Mouse (Mus musculus): ENCODE measurements around the gene Pnrc2.
A peak's percentile ranks its signal among the peaks of the same experiment; 100 is the strongest.

Pnrc2 gene

DNA sequence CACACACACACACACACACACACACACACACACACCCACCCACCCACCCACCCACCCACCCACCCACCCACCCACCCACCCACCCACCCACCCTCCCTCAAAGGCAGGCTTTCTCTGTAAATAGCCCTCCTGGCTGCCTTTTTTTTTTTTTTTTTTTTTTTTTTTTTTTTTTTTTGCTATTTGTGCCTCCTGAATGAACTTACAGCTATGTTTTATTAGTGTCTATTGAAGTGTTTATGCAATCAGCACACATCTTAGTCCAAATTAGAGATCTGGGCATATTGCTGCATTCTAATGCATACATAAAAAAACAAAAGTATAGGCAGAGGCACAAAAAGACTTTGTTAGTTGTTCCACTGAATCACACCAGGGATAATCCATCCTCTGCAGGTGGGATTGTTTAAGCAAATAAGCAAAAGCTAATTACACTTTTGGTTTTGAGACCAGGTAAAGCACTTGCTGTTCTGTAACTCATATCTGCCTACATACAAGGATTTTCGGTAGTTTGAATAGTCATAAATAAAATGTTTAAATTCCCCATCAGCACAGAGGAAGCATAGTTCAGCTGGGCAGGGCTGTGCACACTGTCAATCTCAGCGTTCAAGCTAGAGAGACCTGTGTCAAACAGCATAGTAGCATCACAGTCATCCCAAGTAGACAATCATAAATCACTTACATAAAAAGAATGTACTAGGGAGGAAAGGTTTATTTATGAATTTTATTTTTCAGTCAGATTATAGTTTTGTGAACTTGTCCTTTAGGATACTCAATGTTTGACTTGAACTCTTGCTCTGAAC is 3.2 kb downstream of the Pnrc2 start:
- DNase-seq (ENCODE audit: low spot score in 2 of 2), result no peak

DNA sequence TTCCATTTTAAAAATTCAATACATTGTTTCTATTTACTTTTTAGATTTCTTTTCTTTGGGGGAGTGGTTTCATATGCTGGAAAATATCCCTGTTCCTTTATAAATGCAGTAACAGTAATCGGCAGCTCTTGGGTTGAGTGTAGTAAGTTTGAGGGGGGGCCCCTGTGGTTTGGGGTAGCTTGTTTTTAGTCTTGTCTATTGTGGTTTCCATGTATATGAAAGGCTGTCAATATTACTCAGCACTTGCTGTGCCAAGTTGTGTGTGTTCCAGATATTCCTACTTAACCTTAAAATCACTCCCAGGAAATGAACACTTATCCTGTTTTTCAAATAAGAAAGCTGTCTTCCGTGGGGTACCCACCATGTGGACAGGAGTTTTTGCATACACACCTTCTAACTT is 4.7 kb downstream of the Pnrc2 start:
- peak in 1 of 2 experiments; percentile 18 for DNase-seq (ENCODE audit: low spot score in 2 of 2)

DNA sequence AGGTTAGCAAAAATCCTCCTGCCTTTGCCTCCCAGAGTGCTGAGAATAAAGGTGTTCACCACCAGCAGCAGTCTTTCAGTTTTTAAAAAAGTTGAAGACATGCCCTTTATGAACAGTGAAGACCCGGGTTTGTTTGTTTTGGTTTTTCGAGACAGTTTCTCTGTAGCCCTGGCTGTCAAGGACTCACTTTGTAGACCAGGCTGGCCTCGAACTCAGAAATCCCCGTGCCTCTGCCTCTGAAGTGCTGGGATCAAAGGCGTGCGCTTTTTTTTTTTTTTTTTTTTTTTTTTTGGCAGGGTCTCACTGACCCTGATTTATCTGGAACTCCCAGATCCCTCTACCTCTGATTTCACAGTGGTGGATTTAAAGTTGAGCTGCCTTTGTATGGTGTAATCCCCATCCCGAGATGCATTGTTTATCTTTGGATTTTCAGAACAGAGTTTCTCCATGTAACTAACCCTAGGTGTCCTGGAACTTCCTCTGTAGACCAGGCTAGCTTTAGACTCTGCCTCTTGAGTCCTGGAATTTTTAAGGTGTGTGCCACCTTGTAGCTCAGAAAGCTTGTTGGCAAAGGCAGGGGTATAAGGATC is 16.0 kb downstream of the Pnrc2 start:
- DNase-seq (ENCODE audit: low spot score in 2 of 2), result no peak

DNA sequence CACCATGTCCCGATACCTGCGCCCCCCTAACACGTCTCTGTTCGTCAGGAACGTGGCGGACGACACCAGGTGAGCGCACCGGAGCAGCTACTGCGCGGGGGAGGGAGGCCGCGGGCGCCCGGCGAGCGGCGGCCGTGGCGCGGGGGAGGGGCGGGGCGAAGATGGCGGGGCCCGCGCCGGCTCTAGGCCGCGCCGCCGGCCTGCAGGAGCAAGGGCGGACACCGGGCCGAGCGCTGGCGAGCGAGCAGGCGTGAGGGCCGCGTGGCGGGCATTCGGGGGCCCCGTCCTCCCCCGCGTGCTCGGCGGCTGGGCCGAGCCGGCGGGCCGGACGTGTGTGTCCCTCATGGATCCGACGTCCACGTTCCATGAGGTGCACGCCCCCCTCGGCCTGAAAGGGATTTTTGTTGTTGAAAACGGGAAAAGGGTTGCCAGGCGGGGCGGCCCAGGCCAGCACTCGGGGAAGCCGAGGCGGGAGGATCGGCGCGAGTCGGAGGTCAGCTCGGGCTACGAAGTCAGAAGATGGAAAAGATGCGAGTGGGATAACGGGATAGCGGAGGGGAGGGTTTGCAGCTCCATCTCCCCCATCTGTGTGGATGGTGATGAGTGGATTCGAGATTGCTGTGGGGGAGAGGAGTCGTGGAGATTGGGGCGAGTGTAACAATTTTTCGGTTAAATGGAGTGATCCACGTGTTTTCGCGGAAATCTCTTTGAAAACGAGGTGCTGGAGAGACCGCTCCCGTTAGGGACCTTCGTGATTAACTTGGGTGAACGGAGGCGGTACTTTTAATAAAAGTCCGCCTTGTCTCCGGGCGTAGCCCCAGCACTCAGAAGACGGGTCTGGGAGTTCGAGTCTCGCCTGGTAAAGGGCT is 17.2 kb downstream of the Pnrc2 start:
- peak; percentile 78 to 79 for DNase-seq (ENCODE audit: low spot score in 2 of 2)

DNA sequence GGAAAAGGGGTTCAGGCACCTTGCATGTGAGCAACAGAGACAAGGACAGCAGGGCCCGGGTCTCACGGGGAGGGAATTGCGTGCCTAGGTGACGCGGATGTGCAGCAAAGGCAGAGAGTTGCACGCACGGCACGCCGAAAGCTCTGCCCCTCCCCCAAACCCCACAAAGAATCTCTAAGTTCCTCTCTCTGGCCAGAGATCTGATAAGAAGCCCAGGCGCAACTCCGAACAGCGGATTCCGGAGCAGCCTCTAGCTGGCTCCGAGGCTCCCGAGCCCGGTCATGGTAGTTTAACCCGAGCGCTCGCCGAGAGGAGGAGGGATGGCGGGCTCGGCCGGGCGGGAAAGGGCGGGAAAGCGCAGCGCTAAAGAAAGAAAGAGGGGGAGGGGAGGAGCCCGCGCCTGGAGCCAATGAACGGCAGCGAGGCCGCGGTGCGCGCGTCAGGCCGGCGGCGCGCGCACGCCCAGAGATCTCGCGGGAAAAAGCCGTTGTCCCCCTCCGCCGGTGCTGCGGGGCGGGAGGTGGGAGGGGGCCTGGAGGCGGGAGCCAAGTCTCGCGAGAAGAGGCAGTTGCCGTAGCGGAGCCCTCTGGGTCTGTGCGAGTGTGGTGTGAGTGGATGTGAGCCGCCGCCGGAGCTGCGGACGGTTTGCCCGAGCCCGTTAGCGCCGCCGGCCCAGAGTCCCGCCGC is 18.0 kb downstream of the Pnrc2 start, which contains the start of gene Srsf10:
TSS of gene Srsf10 (plus strand) at position 212 of the 687 bp plus-strand sequence.
- DNase-seq (ENCODE audit: low spot score in 2 of 2), result peak; percentile 97 to 98

DNA sequence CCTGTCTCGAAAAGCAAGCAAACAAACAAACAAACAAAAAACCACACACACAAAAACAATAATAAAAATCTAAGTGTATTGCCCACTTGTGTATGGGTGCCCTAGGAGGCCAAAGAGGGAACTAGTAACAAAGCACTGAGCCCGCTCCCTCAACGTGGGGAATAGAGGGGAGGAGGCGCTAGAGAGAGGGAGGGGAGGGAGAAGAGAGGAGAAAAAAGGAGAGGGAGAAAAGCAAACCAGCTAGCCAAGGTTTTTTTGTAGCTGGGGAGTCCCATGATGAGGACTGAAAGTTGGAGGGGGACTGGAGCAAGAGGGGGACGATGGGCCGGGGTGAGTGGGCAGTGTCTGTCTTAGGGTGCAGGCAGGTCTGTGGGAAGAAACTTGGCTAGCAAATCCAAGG is 18.6 kb downstream of the Pnrc2 start:
- DNase-seq (ENCODE audit: low spot score in 2 of 2), result no peak

DNA sequence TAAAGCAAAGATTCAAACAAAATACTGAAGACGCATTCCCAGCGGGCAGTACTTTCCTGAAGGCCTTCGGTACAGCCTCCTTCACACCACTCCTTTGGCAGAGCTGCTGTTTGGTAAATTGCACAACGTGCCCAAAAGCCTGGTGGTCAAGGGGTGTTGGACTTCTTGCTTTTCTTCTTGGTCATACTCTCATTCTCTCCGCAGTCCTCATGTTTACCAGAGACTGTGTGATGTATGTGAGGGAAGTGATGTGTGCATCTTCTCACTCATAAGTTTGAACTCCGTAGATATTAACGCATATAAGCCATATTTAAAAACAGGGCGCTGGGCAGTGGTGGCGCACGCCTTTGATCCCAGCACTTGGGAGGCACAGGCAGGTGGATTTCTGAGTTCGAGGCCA is 19.0 kb downstream of the Pnrc2 start:
- no peak for DNase-seq (ENCODE audit: low spot score in 2 of 2)

DNA sequence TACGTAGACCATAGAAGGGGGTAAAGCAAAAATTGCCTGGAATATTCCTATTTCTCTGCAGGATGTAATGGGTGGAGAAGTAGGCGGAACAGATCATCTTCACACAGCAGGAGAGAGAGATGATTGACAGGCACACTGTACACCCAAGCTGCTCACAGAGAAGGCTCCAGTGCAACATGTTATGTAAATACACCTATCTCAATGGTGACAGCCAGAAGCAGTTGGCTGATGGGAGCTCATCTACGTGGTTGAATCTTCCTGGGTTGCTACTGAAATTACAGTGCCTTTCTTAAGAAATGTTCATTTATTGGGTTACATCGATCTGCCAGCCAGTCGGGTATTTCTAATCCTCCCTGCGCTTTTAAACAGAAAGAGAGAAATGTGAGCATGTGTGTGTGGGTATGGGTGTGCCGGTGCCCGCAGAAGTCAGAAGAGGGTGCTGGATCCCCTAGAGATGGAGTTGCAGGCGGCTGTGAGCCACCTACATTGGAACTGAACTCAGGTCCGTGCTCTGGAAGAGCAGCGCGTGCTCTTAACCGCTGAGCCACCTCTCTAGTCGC is 19.6 kb downstream of the Pnrc2 start:
- no peak for DNase-seq (ENCODE audit: low spot score in 2 of 2)

DNA sequence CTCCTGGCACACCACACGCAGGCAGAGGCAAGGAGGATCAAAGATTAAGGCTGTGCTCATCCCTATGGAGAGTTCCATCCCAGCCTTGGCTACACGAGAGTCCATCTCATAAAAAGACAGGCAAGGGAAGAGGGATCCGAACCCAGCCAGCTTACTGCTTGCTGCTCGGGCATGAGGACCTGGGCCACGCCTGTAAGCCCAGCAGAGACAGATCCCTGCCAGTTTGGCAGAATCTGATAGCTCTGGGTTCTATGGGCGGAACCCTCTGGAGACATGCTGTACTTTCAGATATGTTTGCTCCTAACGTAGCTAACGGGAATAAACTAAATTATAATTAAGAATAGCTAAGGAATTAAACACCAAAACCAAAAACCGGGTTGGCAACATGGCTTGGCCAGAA is 21.7 kb downstream of the Pnrc2 start:
- no peak for DNase-seq (ENCODE audit: low spot score in 2 of 2)

DNA sequence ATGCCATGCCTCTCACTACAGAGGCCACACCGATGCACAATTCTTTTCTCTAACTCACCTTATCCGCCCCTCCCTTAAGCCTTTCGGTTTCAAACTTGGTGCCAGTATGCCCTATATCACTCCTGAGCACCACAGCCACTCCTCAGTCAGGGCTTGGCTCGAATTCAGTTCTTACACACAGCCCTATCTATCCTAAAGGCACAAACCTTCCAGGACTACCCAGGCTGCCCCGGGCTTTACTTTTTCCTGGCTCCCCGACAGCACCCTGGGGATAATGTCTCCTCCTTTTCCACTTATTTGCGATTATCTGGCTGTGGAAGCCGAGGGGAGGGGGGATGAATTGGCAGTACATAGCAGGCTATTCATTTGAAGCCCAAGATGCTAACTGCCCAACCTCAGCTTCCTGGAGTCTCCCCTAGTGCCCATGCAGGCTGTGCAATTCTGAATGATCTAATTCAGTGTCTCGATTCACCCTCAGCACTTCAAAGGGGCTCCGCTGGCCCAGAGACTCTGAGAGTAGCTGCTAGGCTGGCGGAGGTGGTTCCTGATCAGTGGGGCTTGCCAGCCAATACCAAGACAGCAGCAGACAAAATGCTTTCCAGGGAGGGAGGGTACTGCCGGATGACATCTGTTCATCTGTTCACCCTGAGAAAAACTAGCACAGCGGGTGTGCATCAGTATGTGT is 23.1 kb downstream of the Pnrc2 start:
- peak; percentile 83 to 92 for DNase-seq (ENCODE audit: low spot score in 2 of 2)

DNA sequence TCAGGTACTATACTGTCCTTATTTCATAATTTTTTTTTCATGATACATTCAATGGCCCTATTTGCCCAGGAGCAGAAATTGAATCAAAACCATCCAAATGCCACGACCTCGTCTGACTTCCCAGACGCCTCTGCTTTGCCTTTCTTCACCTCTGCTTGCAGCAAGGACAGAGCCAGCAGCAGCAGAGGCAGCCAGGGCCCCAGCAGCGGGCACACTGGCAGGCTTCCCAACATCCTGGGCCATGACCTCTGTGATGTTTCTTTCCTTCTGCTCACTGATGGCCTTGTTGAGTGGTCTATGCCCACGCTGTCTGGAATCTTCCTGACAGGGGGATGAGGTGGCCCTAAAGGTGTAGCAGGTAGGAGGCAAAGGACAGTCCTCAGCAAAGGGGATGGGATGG is 26.1 kb downstream of the Pnrc2 start:
- no peak for DNase-seq (ENCODE audit: low spot score in 2 of 2)

DNA sequence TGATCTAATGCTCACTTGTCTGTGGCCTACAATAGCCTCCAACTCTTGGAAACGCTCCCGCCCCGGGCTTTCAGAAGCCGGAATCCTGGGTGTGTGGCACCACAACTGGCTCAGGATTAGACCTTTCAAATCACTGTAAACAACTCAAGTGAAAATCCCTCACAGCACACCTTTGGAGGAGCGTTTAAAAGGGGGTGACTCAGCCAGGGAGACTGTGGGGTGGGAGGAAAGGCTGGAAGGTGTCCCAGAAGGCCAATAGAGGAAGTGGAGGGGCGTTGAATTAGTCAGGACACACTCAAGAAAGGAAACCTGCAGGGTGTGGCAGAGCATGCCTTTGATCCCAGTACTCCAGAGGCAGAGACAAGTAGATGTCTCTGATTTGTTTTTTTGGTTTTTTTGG is 29.2 kb downstream of the Pnrc2 start:
- DNase-seq (ENCODE audit: low spot score in 2 of 2), result no peak

DNA sequence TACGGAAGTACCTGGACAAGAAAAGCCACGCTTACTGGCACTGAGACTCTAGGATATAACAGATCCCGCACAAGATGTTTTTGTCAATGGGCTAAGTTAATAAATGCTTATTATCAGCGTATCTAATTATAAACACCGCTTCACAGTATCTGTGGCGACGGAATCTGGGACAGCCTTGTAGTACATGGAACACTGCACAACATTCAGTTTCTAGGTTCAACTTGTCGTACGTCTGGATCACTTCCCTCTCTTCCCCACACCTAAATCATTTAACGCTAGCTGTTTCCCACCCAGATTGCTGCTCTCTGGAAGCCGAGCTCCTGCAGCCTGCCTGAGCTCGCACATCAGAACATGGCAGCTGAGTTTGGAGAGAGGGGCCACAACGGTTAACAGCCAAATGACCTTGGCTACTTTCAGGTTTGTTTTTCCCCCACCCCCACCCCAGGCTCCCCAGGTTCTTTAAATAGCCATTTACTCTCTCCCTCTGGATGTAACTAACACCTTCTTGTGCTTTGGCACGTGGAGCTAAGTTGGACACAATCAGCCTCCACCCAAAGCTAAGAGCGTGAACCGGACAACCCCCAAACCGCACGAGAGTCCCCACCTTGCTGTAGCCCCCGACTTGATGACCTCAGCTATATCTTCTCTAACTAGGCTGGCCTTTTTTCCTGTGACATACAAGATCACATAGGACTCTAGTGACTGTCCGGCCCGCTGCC is 34.2 kb downstream of the Pnrc2 start:
- DNase-seq (ENCODE audit: low spot score in 2 of 2), result peak in 1 of 2 experiments; percentile 44

DNA sequence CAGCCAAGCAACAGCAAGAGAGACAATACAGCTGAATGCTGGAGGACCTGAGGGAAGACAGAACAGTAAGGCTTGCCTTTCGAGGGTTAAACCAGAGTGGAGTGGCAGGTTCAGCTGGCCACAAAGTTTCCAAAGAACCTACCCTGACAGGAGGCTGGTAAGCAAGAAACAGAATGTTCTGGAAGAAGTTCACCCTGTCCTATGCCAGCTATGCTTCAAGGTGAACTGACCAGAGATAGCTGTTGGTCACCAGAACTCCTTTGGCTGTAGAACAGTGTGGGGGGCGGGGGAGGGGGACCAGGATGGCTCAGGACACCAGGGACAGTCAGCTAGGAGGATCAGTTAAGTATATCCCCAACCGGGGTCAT is 34.7 kb downstream of the Pnrc2 start:
- DNase-seq (ENCODE audit: low spot score in 2 of 2), result no peak

DNA sequence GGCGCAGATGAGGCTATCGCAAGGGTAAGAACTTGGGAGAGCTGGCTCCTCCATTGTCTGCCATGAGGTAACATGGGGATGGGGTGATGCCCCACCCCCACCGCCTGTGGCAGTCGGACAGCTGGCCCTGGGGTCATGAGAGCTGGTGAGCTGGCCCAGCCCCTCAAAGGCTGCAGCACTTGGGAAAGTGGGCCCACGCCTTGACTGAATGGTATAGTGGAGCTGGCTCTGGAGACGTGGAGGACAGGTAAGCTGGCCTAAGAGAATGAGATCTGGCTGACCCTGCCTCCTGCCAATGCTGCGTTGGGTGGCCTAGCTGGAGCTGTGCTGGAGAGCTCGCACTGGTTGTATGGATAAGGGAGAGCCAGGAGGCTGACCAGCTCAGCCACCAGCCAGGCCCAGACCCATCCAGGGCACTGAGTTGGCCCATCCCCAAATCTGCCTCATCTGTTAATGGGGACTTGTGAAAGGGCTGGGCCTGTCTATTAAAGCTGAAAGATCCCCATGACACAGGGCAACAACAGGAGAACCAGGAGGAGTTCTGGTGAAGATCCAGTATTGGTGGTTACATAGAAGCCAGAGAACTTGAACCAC is 39.4 kb downstream of the Pnrc2 start:
- DNase-seq (ENCODE audit: low spot score in 2 of 2), result no peak

DNA sequence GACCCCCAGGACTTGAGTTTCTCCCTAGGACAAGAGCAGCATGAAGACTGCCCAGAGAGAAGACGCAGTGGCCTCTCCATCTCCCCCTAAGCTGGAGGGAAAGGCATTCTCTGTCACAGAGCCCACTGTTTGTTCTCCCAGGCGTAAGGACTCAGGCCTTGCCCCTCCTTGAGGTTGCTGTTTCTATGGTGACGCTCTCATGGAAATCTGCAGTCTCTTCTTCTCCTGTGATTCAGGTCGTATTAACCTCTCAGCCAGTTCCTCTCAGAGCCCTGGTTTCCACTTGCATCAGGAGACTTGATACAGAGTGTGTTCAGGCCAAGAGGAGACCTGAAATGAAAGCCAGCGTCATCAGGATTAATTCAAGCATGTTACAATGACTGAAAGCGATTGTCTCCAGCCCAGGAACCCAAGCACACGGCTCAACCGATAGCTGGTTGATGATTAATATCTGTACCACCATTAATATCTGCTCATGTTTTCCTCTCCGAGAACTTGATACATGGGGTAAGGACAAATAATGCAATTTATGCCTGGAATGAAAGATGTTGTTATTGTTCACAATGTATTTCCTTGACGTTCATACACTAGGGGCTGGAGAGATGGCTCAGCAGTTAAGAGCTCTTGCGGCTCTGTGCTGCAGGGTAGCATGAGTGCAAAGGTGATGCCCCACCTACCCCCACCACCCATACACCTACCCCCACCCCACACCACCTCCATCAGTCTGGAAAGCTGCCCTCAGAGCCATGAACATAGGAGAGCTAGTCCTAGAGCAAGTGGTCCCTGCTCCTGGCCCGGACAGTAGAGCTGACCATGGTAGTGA is 40.1 kb downstream of the Pnrc2 start:
- DNase-seq (ENCODE audit: low spot score in 2 of 2), result no peak

DNA sequence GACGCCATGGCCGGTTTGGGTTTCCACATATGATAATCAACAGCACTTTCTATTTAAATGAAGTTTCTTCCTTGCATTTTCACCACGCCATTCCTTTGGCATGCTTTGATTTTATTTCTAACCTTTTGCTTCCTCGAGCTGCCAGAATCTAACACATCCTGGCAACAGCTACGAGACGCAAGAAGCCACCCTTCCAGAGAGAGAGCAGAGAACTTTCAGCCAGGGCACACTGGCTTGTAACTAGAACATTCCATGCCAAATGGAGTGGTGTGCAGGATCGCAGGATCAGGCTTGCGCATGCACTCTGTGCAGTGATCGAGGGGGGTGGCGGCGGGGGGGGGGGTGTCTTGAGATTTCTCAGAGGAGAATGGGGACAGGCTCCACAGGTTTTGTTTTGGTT is 41.6 kb downstream of the Pnrc2 start:
- no peak for DNase-seq (ENCODE audit: low spot score in 2 of 2)

DNA sequence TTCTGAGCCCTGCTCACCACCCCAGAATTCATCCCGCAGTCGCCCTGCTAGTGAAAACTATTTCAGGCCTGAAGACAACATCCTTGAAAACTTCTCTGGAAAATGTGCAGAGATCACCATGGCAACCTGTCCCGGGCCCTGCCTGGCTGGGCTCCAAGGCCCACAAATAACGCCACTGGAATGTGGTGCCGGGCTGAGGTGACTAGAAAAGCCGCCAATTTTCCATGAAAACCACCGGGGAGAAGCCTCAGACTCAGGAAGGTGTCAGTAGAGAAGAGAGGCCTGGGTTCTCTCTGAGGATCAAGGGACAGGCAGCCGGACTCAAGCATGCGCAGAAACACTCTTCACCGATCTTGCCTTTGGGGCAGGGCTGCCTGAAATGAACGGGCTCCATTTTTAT is 45.2 kb downstream of the Pnrc2 start:
- peak; percentile 89 to 93 for DNase-seq (ENCODE audit: low spot score in 2 of 2)

DNA sequence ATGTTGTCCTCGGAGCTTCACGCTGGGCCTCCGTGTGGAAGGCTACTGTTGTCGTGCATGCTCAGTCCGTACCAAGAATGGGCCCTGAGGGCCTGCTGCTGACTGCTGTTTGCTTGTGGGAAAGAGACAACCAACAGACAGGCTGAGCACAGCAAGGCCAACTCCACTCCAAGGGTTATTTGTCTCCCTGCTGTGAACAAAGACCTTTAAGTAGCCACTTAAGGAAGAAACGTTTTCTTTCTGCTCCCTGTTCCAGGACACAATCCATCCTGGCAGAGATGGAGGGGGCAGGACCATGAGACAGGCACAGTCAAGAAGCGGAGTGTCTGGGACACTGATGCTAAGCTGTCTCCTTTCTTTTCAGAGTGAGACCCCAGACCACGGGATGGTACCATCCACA is 49.4 kb downstream of the Pnrc2 start:
- DNase-seq (ENCODE audit: low spot score in 2 of 2), result no peak

Data from right cerebral cortex, postnatal 10 days (tissue).